Mouse (Mus musculus): ENCODE measurements around the gene Cdh16. TPM values are rescaled to one million over a fixed set of nuclear protein-coding genes. Genes with fewer than 3 reads are reported as not detected.
A peak's percentile ranks its signal among the peaks of the same experiment; 100 is the strongest.

The Cdh16 gene
- polyA plus RNA-seq, 1 experiment from 2014 or later: 439 TPM

DNA sequence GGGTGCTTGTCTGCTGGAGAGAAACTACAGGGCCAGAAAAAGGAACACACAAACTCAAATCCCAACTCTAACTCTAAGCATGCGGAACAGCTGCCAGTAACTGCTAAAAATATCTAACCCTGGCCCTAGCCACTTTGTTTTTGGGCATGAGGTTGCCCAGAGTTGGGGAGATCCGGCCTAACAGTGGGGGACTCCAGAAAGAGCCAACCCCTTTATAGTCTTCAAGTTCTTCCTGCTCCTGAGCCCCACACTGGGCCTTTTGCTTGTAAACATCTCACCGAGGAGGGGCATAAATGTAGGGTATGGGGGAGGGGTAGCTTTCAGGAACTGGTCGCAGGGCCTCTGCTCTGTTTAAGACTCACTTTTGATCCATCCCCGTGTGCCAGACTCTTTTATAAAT is 7.8 kb upstream of the Cdh16 start:
- no peaks in the 10 kb centered on the region for H3K27me3 ChIP-seq (ENCODE audit: insufficient read depth, low read length)
- peak overlapping the region; percentile 31; the same call in 1 of the 2 replicates for H3K27ac ChIP-seq
- 0 out of 2 replicates have a peak, but pooled peaks cover 9% of the 10 kb centered on the region for H3K36me3 ChIP-seq (ENCODE audit: insufficient read depth, low read length)
- 32% methylated on average over 5 of the region's 5 CpGs for WGBS
- peaks cover 6% of the 10 kb centered on the region; the same call in 1 of the 2 replicates for H3K4me1 ChIP-seq (replicated peaks; ENCODE audit: insufficient read depth, low read length)
- no peak for TF ChIP-seq CTCF (IDR thresholded peaks at IDR 0.05; ENCODE audit: low read depth)
- H3K9me3 ChIP-seq (replicated peaks; ENCODE audit: low read length): no peaks in the 10 kb centered on the region
- H3K4me3 ChIP-seq (replicated peaks; ENCODE audit: low read depth, low read length): no peak overlapping the region
- ATAC-seq (replicated peaks; ENCODE audit: low FRiP score, low read depth) (no peak), DNase-seq (ENCODE audit: low spot score) (no peak)
- no peak overlapping the region for H3K9ac ChIP-seq (ENCODE audit: low read depth, low read length)
- peak overlapping the region; percentile 67; the same call in 1 of the 2 replicates for H3K4me2 ChIP-seq (ENCODE audit: low read length)

DNA sequence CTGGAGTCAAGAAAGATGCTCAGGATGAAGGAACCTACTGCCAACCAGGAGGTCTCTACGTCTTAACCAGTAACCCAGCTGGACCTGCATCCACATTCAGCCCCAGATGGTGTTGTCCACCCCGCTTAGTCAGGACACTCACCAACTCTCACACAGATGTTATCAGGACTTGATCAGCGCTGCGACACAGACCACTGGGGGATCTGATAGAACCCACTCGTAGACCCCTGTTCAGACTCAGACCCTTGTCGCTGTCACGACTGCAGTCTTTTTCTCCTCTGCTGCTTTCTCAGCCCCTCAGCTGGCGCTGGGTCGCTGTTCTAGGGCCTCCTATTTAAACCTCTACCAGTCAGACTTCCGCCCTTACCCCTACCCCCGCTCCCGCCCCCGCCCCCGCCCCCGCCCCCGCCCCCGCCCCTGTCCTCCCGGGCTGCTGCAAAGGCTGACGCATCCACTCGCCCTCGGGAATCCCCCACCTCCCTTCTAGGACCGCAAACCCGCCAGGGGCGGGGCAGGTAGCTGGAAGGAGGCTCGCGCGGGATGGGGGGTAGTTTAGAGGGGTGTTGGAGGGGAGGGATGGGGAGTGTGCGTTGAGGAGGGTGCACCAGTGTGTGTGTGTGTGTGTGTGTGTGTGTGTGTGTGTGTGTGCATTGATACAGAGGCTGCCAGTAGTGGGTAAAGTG is 6.9 kb upstream of the Cdh16 start, which contains the start of gene Rrad:
Gene Rrad (minus strand): TSS at position 347 of the 683 bp plus-strand sequence.
- peak within 1 kb of the TSS; percentile 67 for H3K4me2 ChIP-seq (ENCODE audit: low read length)
- no peaks in the 10 kb centered on the region for H3K9me3 ChIP-seq (replicated peaks; ENCODE audit: low read length)
- WGBS: 2% methylated on average over 21 of the region's 28 CpGs
- H3K4me1 ChIP-seq (replicated peaks; ENCODE audit: insufficient read depth, low read length): peaks cover 6% of the 10 kb centered on the region; the same call in 1 of the 2 replicates
- peak within 1 kb of the TSS; percentile 59 for H3K9ac ChIP-seq (ENCODE audit: low read depth, low read length)
- DNase-seq (ENCODE audit: low spot score): peak; percentile 56
- H3K4me3 ChIP-seq (replicated peaks; ENCODE audit: low read depth, low read length): peak within 1 kb of the TSS; percentile 37
- H3K27ac ChIP-seq: peak within 1 kb of the TSS; percentile 31
- ATAC-seq (replicated peaks; ENCODE audit: low FRiP score, low read depth): peak; percentile 50
- H3K27me3 ChIP-seq (ENCODE audit: insufficient read depth, low read length): no peaks in the 10 kb centered on the region
- TF ChIP-seq CTCF (IDR thresholded peaks at IDR 0.05; ENCODE audit: low read depth): no peak
- 0 out of 2 replicates have a peak, but pooled peaks cover 9% of the 10 kb centered on the region for H3K36me3 ChIP-seq (ENCODE audit: insufficient read depth, low read length)

- ATAC-seq (replicated peaks; ENCODE audit: low FRiP score, low read depth) (peak; percentile 37; the same call in 1 of the 2 replicates), DNase-seq (ENCODE audit: low spot score) (no peak)
- Histone ChIP-seq H3K36me3 (ENCODE audit: insufficient read depth, low read length) (0 out of 2 replicates have a peak, but pooled peaks cover 9% of the 10 kb centered on the region), H3K4me3 (replicated peaks; ENCODE audit: low read depth, low read length) (peak overlapping the region; percentile 37), H3K9ac (ENCODE audit: low read depth, low read length) (peak overlapping the region; percentile 59), H3K9me3 (replicated peaks; ENCODE audit: low read length) (no peaks in the 10 kb centered on the region), H3K27ac (peak overlapping the region; percentile 31; the same call in 1 of the 2 replicates), H3K4me2 (ENCODE audit: low read length) (peak overlapping the region; percentile 67), H3K4me1 (replicated peaks; ENCODE audit: insufficient read depth, low read length) (peaks cover 6% of the 10 kb centered on the region; the same call in 1 of the 2 replicates), H3K27me3 (ENCODE audit: insufficient read depth, low read length) (no peaks in the 10 kb centered on the region)
- WGBS: 2% methylated on average over 36 of the region's 36 CpGs
- peak; percentile 19; the same call in 1 of the 2 replicates for TF ChIP-seq CTCF (IDR thresholded peaks at IDR 0.05; ENCODE audit: low read depth)
Measured at GRCm38 (mm10) chr8:104630574-104630973, 6.4 kb upstream of the Cdh16 start.

DNA sequence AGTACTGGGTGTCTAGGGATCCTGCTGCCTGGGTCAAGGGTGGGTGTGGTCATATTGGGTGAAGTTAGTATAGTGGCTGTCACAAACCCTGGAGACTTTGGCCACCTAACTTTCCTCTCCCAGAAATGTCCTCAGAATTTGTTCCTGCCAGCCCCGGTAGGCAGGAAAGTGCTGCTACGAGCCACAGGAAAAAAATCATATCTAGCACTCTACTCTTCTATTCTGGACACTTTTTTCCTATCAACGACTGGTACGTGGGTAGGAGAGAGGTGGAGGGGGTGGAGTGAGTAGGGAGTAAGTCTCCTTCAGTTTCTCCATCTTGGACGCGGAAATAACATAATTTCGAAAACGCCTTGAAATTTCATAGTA is 5.9 kb upstream of the Cdh16 start:
- Histone ChIP-seq H3K9me3 (replicated peaks; ENCODE audit: low read length) (no peaks in the 10 kb centered on the region), H3K4me3 (replicated peaks; ENCODE audit: low read depth, low read length) (peak overlapping the region; percentile 37), H3K4me1 (replicated peaks; ENCODE audit: insufficient read depth, low read length) (peaks cover 6% of the 10 kb centered on the region; the same call in 1 of the 2 replicates), H3K9ac (ENCODE audit: low read depth, low read length) (peak overlapping the region; percentile 59; the same call in 1 of the 2 replicates), H3K4me2 (ENCODE audit: low read length) (peak overlapping the region; percentile 67), H3K27me3 (ENCODE audit: insufficient read depth, low read length) (no peaks in the 10 kb centered on the region), H3K36me3 (ENCODE audit: insufficient read depth, low read length) (0 out of 2 replicates have a peak, but pooled peaks cover 5% of the 10 kb centered on the region), H3K27ac (no peak overlapping the region)
- TF ChIP-seq CTCF (IDR thresholded peaks at IDR 0.05; ENCODE audit: low read depth): no peak
- DNase-seq (ENCODE audit: low spot score): no peak
- WGBS: 28% methylated on average over 8 of the region's 8 CpGs
- ATAC-seq (replicated peaks; ENCODE audit: low FRiP score, low read depth): no peak

DNA sequence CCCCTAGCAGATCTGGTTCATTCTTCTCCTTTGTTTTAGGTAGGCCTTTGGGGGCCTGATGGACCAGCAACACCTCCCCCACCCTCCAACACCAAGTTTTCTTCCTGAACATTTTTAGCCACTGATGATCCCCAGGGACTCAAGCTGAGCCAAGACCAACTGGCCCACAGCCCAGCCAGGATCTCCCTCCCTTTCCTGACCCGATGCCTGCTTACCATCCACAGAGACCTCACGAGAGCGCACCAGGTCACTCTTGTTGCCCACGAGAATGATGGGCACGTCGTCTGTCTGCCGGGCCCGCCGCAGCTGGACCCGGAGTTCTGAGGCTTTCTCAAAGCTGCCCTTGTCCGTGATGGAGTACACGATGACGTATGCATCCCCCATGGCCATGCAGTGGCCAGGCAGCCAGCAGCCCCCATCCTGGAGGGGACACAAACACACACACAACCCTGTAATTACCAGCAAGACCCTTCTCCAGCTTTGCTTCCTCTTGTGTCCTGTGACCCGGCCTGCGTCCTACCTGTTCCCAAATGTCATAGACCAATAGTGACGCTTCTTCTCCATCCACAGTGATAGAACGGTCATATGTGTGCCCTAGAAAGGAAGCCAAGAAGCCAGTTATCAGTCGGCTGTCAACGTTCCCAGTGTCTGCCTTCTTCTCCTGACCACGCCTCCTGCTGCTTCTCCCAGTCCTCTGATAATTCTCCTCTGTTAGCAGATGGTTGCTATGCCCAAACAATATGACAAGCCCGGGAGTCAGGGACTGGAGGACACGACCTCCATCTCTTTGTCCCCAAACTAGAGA is 5.3 kb upstream of the Cdh16 start:
- peak overlapping the region; percentile 67 for H3K4me2 ChIP-seq (ENCODE audit: low read length)
- no peaks in the 10 kb centered on the region for H3K27me3 ChIP-seq (ENCODE audit: insufficient read depth, low read length)
- no peak overlapping the region for H3K27ac ChIP-seq
- TF ChIP-seq CTCF (IDR thresholded peaks at IDR 0.05; ENCODE audit: low read depth): no peak
- DNase-seq (ENCODE audit: low spot score): no peak
- H3K9me3 ChIP-seq (replicated peaks; ENCODE audit: low read length): no peaks in the 10 kb centered on the region
- WGBS: 67% methylated on average over 22 of the region's 22 CpGs
- no peak overlapping the region for H3K9ac ChIP-seq (ENCODE audit: low read depth, low read length)
- H3K36me3 ChIP-seq (ENCODE audit: insufficient read depth, low read length): 0 out of 2 replicates have a peak, but pooled peaks cover 5% of the 10 kb centered on the region
- no peak for ATAC-seq (replicated peaks; ENCODE audit: low FRiP score, low read depth)
- H3K4me1 ChIP-seq (replicated peaks; ENCODE audit: insufficient read depth, low read length): peaks cover 12% of the 10 kb centered on the region; the same call in 1 of the 2 replicates
- H3K4me3 ChIP-seq (replicated peaks; ENCODE audit: low read depth, low read length): no peak overlapping the region

GRCm38 (mm10) chr8:104628402-104628801 is 4.2 kb upstream of the Cdh16 start:
- 93% methylated on average over 21 of the region's 21 CpGs for WGBS
- Histone ChIP-seq H3K36me3 (ENCODE audit: insufficient read depth, low read length) (0 out of 2 replicates have a peak, but pooled peaks cover 5% of the 10 kb centered on the region), H3K27ac (no peak overlapping the region), H3K9ac (ENCODE audit: low read depth, low read length) (no peak overlapping the region), H3K4me1 (replicated peaks; ENCODE audit: insufficient read depth, low read length) (peaks cover 12% of the 10 kb centered on the region; the same call in 1 of the 2 replicates), H3K27me3 (ENCODE audit: insufficient read depth, low read length) (no peaks in the 10 kb centered on the region), H3K9me3 (replicated peaks; ENCODE audit: low read length) (no peaks in the 10 kb centered on the region), H3K4me3 (replicated peaks; ENCODE audit: low read depth, low read length) (no peak overlapping the region), H3K4me2 (ENCODE audit: low read length) (no peak overlapping the region)
- DNase-seq (ENCODE audit: low spot score): no peak
- no peak for TF ChIP-seq CTCF (IDR thresholded peaks at IDR 0.05; ENCODE audit: low read depth)
- no peak for ATAC-seq (replicated peaks; ENCODE audit: low FRiP score, low read depth)
